Mouse (Mus musculus): ENCODE results near the gene Gm10282. TPM values are rescaled to one million over a fixed set of nuclear protein-coding genes. Genes with fewer than 3 reads are reported as not detected.

The Gm10282 gene
- total and polyA plus RNA-seq, 3 experiments: 11.7 to 133 TPM; not detected in 1

DNA sequence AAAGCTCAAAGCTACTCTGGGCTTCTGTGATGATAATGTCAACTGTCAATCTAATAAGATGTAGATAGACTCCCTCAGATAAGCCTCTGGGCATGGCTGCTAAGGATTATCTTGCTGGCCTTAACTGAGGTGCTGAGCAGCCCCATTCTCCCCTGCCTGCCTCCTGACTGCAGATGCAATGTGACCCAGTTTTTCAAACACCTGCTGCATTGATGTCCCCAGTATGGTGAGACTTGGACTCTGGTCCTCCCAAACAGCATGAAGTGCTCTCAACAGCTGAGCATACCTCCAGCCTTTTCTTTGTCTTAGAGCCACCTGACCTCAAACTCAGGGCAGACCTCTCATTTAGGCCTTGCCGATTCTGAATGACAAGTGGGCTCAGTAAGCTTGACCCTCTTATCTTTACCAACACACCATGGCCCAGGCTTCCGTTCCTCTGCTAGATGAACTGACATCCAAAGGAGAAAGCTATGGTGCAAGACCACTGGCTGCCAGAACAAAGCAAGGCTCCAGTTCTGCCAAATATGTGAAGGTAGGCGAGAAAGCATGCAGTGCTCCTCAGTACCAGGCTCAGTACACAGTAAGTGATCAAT, 8.0 kb upstream of the Gm10282 start:
- Histone ChIP-seq H3K9ac (ENCODE audit: control insufficient read depth, low read depth, low read length, poor library complexity, severe bottlenecking) (no peak overlapping the region), H3K4me3 (ENCODE audit: control insufficient read depth in 1 of 2, insufficient read depth in 1 of 2, low read depth in 2 of 2, low read length in 2 of 2) (no peak overlapping the region), H3K36me3 (ENCODE audit: control insufficient read depth in 1 of 2, insufficient read depth in 2 of 2, low read length in 2 of 2) (no peaks in the 10 kb centered on the region), H3K79me2 (ENCODE audit: control insufficient read depth, insufficient read depth, low read length, poor library complexity) (no peaks in the 10 kb centered on the region), H3K9me3 (replicated peaks; ENCODE audit: insufficient read depth, low read length) (no peaks in the 10 kb centered on the region), H3K4me1 (ENCODE audit: control insufficient read depth in 1 of 2, insufficient read depth in 2 of 2, low read length in 2 of 2) (peaks cover 0 to 13% of the 10 kb centered on the region in 2 experiments; a peak in 2 of 4 replicates), H3K27me3 (ENCODE audit: control insufficient read depth in 1 of 2, insufficient read depth in 2 of 2, low read length in 2 of 2) (peaks cover 0 to 4% of the 10 kb centered on the region in 2 experiments; a peak in 2 of 4 replicates), H3K27ac (ENCODE audit: control insufficient read depth, low read depth, low read length) (no peak overlapping the region)
- no peak for TF ChIP-seq ETS1 (IDR thresholded peaks at IDR 0.05; ENCODE audit: low read depth, low read length)
- no peak for TF ChIP-seq POLR2AphosphoS2 (IDR thresholded peaks at IDR 0.05; ENCODE audit: low read length)
- TF ChIP-seq MAZ (IDR thresholded peaks at IDR 0.05; ENCODE audit: low read depth, low read length): no peak
- TF ChIP-seq GABPA (IDR thresholded peaks at IDR 0.05; ENCODE audit: low read depth, low read length): no peak
- no peak for TF ChIP-seq SMC3 (IDR thresholded peaks at IDR 0.05; ENCODE audit: low read depth, low read length)
- TF ChIP-seq HCFC1 (IDR thresholded peaks at IDR 0.05; ENCODE audit: low read depth, low read length): no peak
- no peak for TF ChIP-seq ZNF384 (IDR thresholded peaks at IDR 0.05; ENCODE audit: low read depth, low read length)
- TF ChIP-seq E2F4 (IDR thresholded peaks at IDR 0.05; ENCODE audit: borderline replicate concordance, low read depth, low read length): no peak
- TF ChIP-seq TCF12 (IDR thresholded peaks at IDR 0.05; ENCODE audit: low read depth, low read length): no peak
- no peak for TF ChIP-seq CHD2 (IDR thresholded peaks at IDR 0.05; ENCODE audit: low read length)
- TF ChIP-seq KAT2A (conservative IDR thresholded peaks at IDR 0.05; ENCODE audit: low read depth, low read length): no peak
- no peak for TF ChIP-seq MXI1 (IDR thresholded peaks at IDR 0.05; ENCODE audit: low read depth, low read length)
- TF ChIP-seq MAFK (IDR thresholded peaks at IDR 0.05; ENCODE audit: borderline replicate concordance, low read depth, low read length): no peak
- TF ChIP-seq USF2 (IDR thresholded peaks at IDR 0.05; ENCODE audit: borderline replicate concordance in 1 of 2, insufficient read depth in 1 of 2, low read depth in 1 of 2, low read length in 2 of 2): no peak
- TF ChIP-seq POLR2A (IDR thresholded peaks at IDR 0.05; ENCODE audit: control insufficient read depth in 1 of 2, insufficient read depth in 1 of 2, low read depth in 1 of 2, low read length in 2 of 2, poor library complexity in 1 of 2): no peak
- DNase-seq (ENCODE audit: low read depth, low spot score): no peak

DNA sequence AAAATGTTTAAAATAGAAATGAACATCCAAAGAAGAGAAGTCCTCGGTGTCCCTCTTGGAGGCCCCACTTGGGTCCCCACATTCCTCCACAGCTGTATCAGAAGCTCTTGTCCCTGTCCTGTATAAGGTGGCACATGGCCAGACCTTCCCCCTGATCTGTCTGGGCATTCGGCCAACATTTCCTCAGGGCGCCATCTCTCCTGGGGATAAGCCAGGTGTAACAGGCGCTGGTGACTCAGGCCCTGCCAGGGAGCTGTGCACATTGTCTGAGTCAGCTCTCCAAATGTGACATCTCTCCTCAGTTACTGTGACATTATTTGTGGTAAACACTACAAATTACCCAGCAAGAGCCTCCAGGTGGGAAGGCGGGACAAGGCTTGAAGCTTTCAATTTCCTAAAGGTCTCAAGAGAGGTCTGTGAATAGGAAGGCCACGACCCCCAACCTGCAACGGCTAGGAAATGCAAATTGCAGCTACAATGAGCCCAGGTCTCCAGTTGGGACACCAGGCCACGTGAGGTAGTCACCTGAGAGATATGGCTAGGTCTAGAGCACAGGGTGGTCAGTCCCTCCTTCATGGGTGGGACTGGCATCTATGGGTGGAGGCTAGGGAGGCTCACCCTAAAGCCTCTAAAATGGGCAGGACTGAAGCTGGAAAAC, 5.9 kb upstream of the Gm10282 start:
- H3K27me3 ChIP-seq (ENCODE audit: control insufficient read depth in 1 of 2, insufficient read depth in 2 of 2, low read length in 2 of 2): peaks cover 0 to 4% of the 10 kb centered on the region in 2 experiments; a peak in 2 of 4 replicates
- no peak overlapping the region for H3K9ac ChIP-seq (ENCODE audit: control insufficient read depth, low read depth, low read length, poor library complexity, severe bottlenecking)
- no peaks in the 10 kb centered on the region for H3K36me3 ChIP-seq (ENCODE audit: control insufficient read depth in 1 of 2, insufficient read depth in 2 of 2, low read length in 2 of 2)
- DNase-seq (ENCODE audit: low read depth, low spot score): peak; percentile 45
- H3K4me3 ChIP-seq (ENCODE audit: control insufficient read depth in 1 of 2, insufficient read depth in 1 of 2, low read depth in 2 of 2, low read length in 2 of 2): no peak overlapping the region
- no peak overlapping the region for H3K27ac ChIP-seq (ENCODE audit: control insufficient read depth, low read depth, low read length)
- H3K4me1 ChIP-seq (ENCODE audit: control insufficient read depth in 1 of 2, insufficient read depth in 2 of 2, low read length in 2 of 2): peaks cover 0 to 5% of the 10 kb centered on the region in 2 experiments; a peak in 1 of 4 replicates
- H3K79me2 ChIP-seq (ENCODE audit: control insufficient read depth, insufficient read depth, low read length, poor library complexity): no peaks in the 10 kb centered on the region
- no peaks in the 10 kb centered on the region for H3K9me3 ChIP-seq (replicated peaks; ENCODE audit: insufficient read depth, low read length)
- TF ChIP-seq BHLHE40 (IDR thresholded peaks at IDR 0.05; ENCODE audit: borderline replicate concordance, low read depth, low read length) (no peak), ZC3H11A (IDR thresholded peaks at IDR 0.05; ENCODE audit: low read depth, low read length) (no peak), POLR2AphosphoS2 (IDR thresholded peaks at IDR 0.05; ENCODE audit: low read length) (no peak), ETS1 (IDR thresholded peaks at IDR 0.05; ENCODE audit: low read depth, low read length) (peak; percentile 42; the same call in 1 of the 2 replicates)
